Mouse (Mus musculus): Measurements from ENCODE around the gene Pdcd2l.

Pdcd2l gene

GRCm38 (mm10) chr7:34141123-34141522, 55.3 kb downstream of the Pdcd2l start:
- peak; percentile 88 for DNase-seq (ENCODE audit: low read depth, low spot score)

GRCm38 (mm10) chr7:34139493-34139892, 57.0 kb downstream of the Pdcd2l start:
- DNase-seq (ENCODE audit: low read depth, low spot score) = no peak

All from ZHBTc4 (cell line).